Mouse (Mus musculus) heart, embryonic 14.5 days (tissue): ENCODE data around the gene Igfbp1. TPM values are rescaled to one million over a fixed set of nuclear protein-coding genes. Genes with fewer than 3 reads are reported as not detected.

Experiments
- ATAC-seq: fragments of 200-750 bp; cut with Nextera tagmentation; 2 replicates; pipeline ENCODE4 v1.8.0; 2017; ENCODE audit warnings: low read depth, moderate TSS enrichment; ENCODE audit not compliant: insufficient number of reproducible peaks, insufficient read depth, low FRiP score
- H3K27ac ChIP-seq, 2 experiments: fragments of 200-500 bp in 1 of 2; fragments of 300-500 bp in 1 of 2; sonication (generic) in 1 of 2; replicated peaks in 1 of 2; 2 replicates each; pipeline ENCODE4 v1.5.1; 2012 to 2014; ENCODE audit warnings: low read depth in 2 of 2, low read length in 2 of 2, control low read depth in 1 of 2, mild to moderate bottlenecking in 1 of 2, mixed read lengths in 1 of 2; ENCODE audit not compliant: control insufficient read depth in 1 of 2, insufficient read depth in 1 of 2
- H3K27me3 ChIP-seq: fragments of 300-500 bp; sonication (generic); 2 replicates; pipeline ENCODE4 v1.6.1; 2014; ENCODE audit warnings: mild to moderate bottlenecking, low read length, control low read depth; ENCODE audit not compliant: control insufficient read depth, insufficient read depth
- H3K36me3 ChIP-seq: fragments of 300-500 bp; sonication (generic); 2 replicates; pipeline ENCODE4 v1.6.1; 2014; ENCODE audit warnings: mild to moderate bottlenecking, control low read depth, low read length, mixed read lengths; ENCODE audit not compliant: control insufficient read depth, insufficient read depth
- H3K4me1 ChIP-seq, 2 experiments: fragments of 200-500 bp in 1 of 2; fragments of 300-500 bp in 1 of 2; sonication (generic) in 1 of 2; 2 replicates each; pipeline ENCODE4 v1.6.1; 2012 to 2014; ENCODE audit warnings: low read length in 2 of 2, control low read depth in 1 of 2, mixed read lengths in 1 of 2; ENCODE audit not compliant: control insufficient read depth in 2 of 2, insufficient read depth in 2 of 2
- H3K4me2 ChIP-seq: fragments of 300-500 bp; sonication (generic); 2 replicates; pipeline ENCODE4 v1.6.1; 2014; ENCODE audit warnings: mild to moderate bottlenecking, low read length
- H3K4me3 ChIP-seq, 2 experiments: fragments of 200-500 bp in 1 of 2; fragments of 300-500 bp in 1 of 2; sonication (generic) in 1 of 2; 2 replicates each; pipeline ENCODE4 v1.5.1; 2012 to 2014; ENCODE audit warnings: low read length in 2 of 2, mild to moderate bottlenecking in 2 of 2, control low read depth in 1 of 2, low read depth in 1 of 2, moderate library complexity in 1 of 2; ENCODE audit not compliant: control insufficient read depth in 1 of 2, insufficient read depth in 1 of 2
- H3K9ac ChIP-seq: fragments of 300-500 bp; sonication (generic); 2 replicates; pipeline ENCODE4 v1.6.1; 2014; ENCODE audit warnings: mild to moderate bottlenecking, low read length
- H3K9me3 ChIP-seq: fragments of 300-500 bp; sonication (generic); 2 replicates; pipeline ENCODE4 v1.6.1; 2016; ENCODE audit warnings: low read length, control low read depth; ENCODE audit not compliant: control insufficient read depth
- WGBS: fragments of 180-500 bp; shearing (Covaris S2); extraction: QIAGEN DNeasy Blood & Tissue Kit; methylation state at CpG from one replicate; pipeline ENCODE4 v1.1.7; 2014; 5-methylcytosine and 5-hydroxymethylcytosine counted together
- polyA plus RNA-seq: library from polyadenylated mRNA; unstranded; fragments of >200 nt; fragmentation: Nextera tagmentation; extraction: Ambion mirVana; gene quantifications from 2 replicates; pipeline ENCODE4 v1.2.1, GENCODE M21; 2014

Gene Igfbp1
- polyA plus RNA-seq, 1 experiment from 2014 or later, result not detected

- Histone ChIP-seq H3K27ac (no peak overlapping the region), H3K36me3 (no peaks in the 10 kb centered on the region), H3K27me3 (peaks cover 41% of the 10 kb centered on the region), H3K4me1 (peaks cover 5 to 23% of the 10 kb centered on the region in 2 experiments; a peak in 3 of 4 replicates), H3K4me3 (no peak overlapping the region), H3K9me3 (no peaks in the 10 kb centered on the region), H3K9ac (no peak overlapping the region), H3K4me2 (no peak overlapping the region)
- ATAC-seq, result no peak
- WGBS, result 19% methylated on average over 6 of the region's 6 CpGs
These were observed 12.8 kb downstream of the Igfbp1 start for GRCm38 (mm10) chr11:7210343-7210742.

DNA sequence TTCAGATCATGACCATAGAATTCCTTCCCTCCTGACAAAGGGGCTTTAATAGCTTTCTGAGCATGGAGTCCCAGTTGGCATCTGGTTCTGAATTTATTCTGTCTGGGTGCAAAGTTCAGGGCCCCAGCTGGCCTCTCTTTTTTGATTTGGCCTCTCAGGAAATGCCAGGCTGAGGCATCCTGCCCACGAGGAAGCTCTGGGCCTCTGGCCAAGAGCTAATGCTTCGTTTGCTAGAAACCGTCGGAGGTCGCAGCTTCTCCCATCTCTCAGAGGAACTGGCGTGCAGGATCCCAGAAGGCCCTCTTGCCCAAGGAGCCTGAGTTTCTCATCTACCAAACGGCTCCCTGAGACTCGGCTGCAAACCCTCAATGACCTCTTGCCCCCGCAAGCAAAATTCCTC lies 13.6 kb downstream of the Igfbp1 start:
- 22% methylated on average over 9 of the region's 9 CpGs for WGBS
- H3K4me2 ChIP-seq, result peak overlapping the region; percentile 25
- no peak for ATAC-seq

DNA sequence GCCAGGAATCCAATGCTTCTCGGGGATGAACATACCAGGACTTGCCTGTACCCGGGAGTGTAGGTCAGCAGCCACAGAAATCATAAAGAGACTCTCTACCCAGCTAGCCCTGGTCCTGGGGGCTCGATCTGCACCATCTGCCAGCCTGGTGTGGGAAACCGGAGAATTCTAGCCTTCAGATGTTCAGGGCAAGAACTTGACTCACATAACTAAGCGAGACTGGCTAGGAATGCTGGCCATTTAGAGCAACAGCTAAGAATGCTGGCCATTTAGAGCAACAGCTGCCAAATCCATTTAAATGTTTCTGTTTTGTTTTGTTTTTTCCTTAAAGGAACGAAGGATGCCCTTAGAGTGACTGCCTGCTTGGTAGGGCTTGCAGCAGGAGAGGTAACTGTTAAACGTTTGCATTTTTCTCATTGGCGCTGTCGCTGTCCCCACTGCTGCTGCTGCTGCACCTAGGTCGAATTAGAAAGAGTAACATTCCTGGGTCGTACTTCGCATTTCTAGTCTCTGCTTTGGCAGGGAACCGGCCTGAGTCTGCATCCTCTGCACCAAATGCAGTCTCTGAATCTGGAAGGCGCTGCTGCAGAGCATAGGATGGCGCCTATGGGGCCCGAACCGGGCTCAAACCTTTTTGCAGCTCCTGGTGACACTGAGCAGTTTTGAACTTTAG lies 14.7 kb downstream of the Igfbp1 start:
- no peak for ATAC-seq
- Histone ChIP-seq H3K27ac (no peak overlapping the region), H3K36me3 (no peaks in the 10 kb centered on the region), H3K4me3 (peak overlapping the region; percentile 65 to 68; a peak in 3 of 4 replicates), H3K27me3 (peaks cover 41% of the 10 kb centered on the region), H3K4me2 (peak overlapping the region; percentile 97), H3K9ac (peak overlapping the region; percentile 30; the same call in 1 of the 2 replicates), H3K4me1 (peaks cover 5 to 23% of the 10 kb centered on the region in 2 experiments; a peak in 3 of 4 replicates), H3K9me3 (no peaks in the 10 kb centered on the region)
- WGBS, result 18% methylated on average over 17 of the region's 17 CpGs

More for the DNA sequence above, 13.6 kb downstream of the Igfbp1 start:
- Histone ChIP-seq H3K4me3 (no peak overlapping the region), H3K4me1 (peaks cover 5 to 23% of the 10 kb centered on the region in 2 experiments; a peak in 3 of 4 replicates), H3K36me3 (no peaks in the 10 kb centered on the region), H3K27me3 (peaks cover 41% of the 10 kb centered on the region), H3K9me3 (no peaks in the 10 kb centered on the region), H3K9ac (no peak overlapping the region), H3K27ac (no peak overlapping the region)

DNA sequence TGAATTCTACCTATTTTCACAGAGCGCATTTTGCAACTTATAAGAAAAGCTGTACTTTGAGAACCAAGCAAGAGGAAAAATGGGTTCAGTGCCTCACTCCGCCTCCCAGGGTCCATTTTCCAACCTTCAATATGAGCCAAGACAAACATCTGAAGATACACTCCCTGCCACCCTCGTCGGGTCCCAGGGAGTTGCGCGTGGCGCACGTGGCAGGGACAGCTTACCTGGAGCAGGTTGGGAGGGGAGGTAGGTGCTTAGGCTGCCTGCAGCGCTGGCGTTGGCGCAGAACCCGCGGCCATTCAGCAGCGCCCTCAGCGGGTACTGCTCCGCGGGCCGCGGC lies 15.5 kb downstream of the Igfbp1 start:
- Histone ChIP-seq H3K27me3 (peaks cover 41% of the 10 kb centered on the region), H3K4me2 (peak overlapping the region; percentile 97), H3K9ac (peak overlapping the region; percentile 65), H3K4me1 (peaks cover 5 to 23% of the 10 kb centered on the region in 2 experiments; a peak in 3 of 4 replicates), H3K36me3 (no peaks in the 10 kb centered on the region), H3K27ac (no peak overlapping the region), H3K9me3 (no peaks in the 10 kb centered on the region), H3K4me3 (peak overlapping the region; percentile 65 to 68)
- 2% methylated on average over 19 of the region's 19 CpGs for WGBS
- ATAC-seq, result no peak

DNA sequence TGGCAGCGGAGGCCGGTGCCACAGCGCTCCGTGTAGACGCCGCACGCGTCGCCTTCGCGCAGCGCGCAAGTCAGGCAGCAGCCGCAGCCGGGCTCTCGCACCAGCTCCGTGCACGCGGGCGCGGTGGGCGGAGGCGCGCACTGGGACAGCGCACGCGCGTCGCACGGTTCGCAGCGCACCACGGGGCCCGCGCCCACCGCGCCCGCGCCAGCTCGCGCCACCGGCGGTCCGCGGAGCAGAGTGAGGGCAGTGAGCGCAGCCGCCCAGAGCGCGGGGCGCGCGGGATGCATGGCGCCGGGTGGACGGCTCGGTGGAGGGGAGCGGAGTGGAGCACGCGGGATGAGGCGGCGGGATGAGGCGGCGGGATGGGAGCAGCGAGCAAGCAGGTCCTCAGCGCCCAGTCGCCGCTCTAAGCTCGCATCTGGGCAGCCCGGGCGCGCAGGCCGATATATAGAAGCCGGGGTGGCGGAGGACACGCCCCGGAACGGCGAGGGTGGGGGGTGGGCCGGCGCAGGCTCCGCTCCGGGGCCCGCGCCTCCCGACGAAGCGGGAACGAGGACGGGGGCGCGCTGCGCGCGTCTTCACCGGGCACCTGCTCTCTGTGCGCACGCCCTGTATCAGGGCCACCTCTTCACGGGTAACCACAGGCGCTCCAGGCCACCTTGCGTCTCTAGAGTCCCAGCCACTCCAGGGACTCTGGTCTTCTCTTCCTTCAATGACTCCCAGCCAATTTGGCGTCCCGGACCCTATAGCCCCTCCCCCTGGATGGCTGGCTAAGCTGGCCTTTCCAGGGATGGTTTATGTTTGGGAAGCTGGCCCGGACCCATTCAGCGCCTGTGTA lies 16.1 kb downstream of the Igfbp1 start, which contains the start of gene Igfbp3:
Gene Igfbp3 (minus strand): TSS at position 423 of the 841 bp plus-strand sequence.
- Histone ChIP-seq H3K4me1 (peaks cover 5 to 23% of the 10 kb centered on the region in 2 experiments; a peak in 3 of 4 replicates), H3K4me3 (peak within 1 kb of the TSS; percentile 65 to 68), H3K27ac (no peak within 1 kb of the TSS), H3K9ac (peak within 1 kb of the TSS; percentile 65), H3K36me3 (no peaks in the 10 kb centered on the region), H3K27me3 (peaks cover 41% of the 10 kb centered on the region), H3K9me3 (no peaks in the 10 kb centered on the region), H3K4me2 (peak within 1 kb of the TSS; percentile 97)
- WGBS, result under 1% methylated on average over 97 of the region's 104 CpGs
- peak; percentile 63 for ATAC-seq

GRCm38 (mm10) chr11:7214342-7214660 lies 16.7 kb downstream of the Igfbp1 start:
- peak overlapping the region; percentile 97 for H3K4me2 ChIP-seq
- H3K9me3 ChIP-seq, result no peaks in the 10 kb centered on the region
- ATAC-seq, result no peak
- no peak overlapping the region for H3K27ac ChIP-seq
- no peaks in the 10 kb centered on the region for H3K36me3 ChIP-seq
- no peak overlapping the region for H3K9ac ChIP-seq
- WGBS, result 1% methylated on average over 12 of the region's 12 CpGs
- peaks cover 5 to 23% of the 10 kb centered on the region in 2 experiments; a peak in 3 of 4 replicates for H3K4me1 ChIP-seq
- peaks cover 41% of the 10 kb centered on the region for H3K27me3 ChIP-seq
- peak overlapping the region; percentile 65 to 68 for H3K4me3 ChIP-seq

GRCm38 (mm10) chr11:7214761-7215160 lies 17.2 kb downstream of the Igfbp1 start:
- Histone ChIP-seq H3K4me1 (peaks cover 5 to 23% of the 10 kb centered on the region in 2 experiments; a peak in 3 of 4 replicates), H3K9me3 (no peaks in the 10 kb centered on the region), H3K4me2 (peak overlapping the region; percentile 97), H3K36me3 (no peaks in the 10 kb centered on the region), H3K27ac (no peak overlapping the region), H3K4me3 (peak overlapping the region in 1 of 2 experiments; percentile 68; a peak in 2 of 4 replicates), H3K9ac (no peak overlapping the region), H3K27me3 (peaks cover 41% of the 10 kb centered on the region)
- WGBS, result 6% methylated on average over 14 of the region's 14 CpGs
- no peak for ATAC-seq
